Mouse (Mus musculus): Measurements from ENCODE around the gene Casr. TPM values are rescaled to one million over a fixed set of nuclear protein-coding genes. Genes with fewer than 3 reads are reported as not detected.

The Casr gene
- total and polyA plus RNA-seq, 2 experiments from 2014 or later: 0.62 to 1.6 TPM

DNA sequence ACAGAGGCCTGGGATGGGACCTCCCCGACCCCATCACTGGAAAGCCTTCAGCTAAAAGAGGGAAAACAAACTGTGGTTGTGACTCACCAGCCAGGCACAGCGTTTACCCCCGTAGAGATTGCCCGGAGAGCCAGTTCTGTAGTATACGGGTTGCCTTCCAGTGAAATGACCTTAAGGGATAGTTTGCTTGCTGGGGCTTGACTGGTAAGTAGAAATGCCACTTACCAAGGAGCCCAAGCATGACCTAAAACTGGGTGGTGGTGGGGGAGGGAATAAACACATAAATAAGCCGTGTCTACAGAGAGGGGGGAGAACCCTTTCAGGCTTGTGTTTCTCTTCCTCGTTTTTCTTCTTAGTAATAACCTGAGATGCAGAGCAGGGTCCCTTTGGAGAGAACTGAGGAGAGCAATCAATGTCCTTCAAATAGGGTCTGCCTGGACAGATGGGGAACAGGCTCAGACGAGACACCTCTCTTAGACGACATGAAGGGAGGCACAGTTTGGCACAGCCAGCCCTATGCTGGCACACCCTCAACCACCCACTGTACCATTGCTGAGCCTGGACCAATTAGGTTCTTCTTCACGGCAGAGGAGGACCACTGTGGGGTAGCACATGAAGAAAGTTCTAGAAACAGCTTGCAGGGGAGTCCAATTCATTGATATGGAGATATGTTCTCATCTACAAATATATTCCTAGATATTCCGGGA is 28.8 kb downstream of the Casr start:
- no peak for DNase-seq
- Histone ChIP-seq H3K27ac (ENCODE audit: low read depth, low read length) (no peak overlapping the region), H3K36me3 (ENCODE audit: insufficient read depth) (no peaks in the 10 kb centered on the region), H3K4me1 (ENCODE audit: insufficient read depth) (no peaks in the 10 kb centered on the region), H3K9ac (no peak overlapping the region), H3K4me3 (ENCODE audit: low read depth, low read length) (no peak overlapping the region), H3K9me3 (ENCODE audit: low read length) (no peaks in the 10 kb centered on the region), H3K4me2 (ENCODE audit: low read depth) (no peak overlapping the region), H3K27me3 (ENCODE audit: insufficient read depth, low read length) (no peaks in the 10 kb centered on the region)
- no peak for TF ChIP-seq CTCF (IDR thresholded peaks at IDR 0.05; ENCODE audit: low read depth)
- no peak for ATAC-seq
- 78% methylated on average over 11 of the region's 11 CpGs for WGBS

DNA sequence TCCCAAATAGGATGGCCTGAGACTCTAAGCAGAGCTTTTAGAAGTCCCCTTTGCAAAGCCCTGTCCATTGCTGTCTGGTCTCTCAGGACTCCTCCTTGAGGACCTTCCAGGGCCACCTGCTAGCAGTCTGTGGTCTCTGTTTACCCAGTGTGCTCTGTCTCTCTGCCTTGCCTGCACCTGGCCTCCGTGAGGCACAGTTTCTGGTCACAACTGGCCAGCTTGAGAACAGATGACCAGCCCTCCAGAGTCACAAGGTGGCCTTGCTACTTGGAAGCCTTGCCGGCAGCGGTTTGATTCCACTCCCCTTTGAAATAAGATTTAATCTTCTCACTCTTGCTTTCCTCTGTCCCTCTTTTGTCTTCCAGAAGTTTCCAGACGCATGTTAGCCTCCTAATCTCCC is 29.9 kb downstream of the Casr start:
- TF ChIP-seq CTCF (IDR thresholded peaks at IDR 0.05; ENCODE audit: low read depth): no peak
- H3K9me3 ChIP-seq (ENCODE audit: low read length): no peaks in the 10 kb centered on the region
- H3K4me3 ChIP-seq (ENCODE audit: low read depth, low read length): no peak overlapping the region
- H3K9ac ChIP-seq: no peak overlapping the region
- H3K4me2 ChIP-seq (ENCODE audit: low read depth): no peak overlapping the region
- no peaks in the 10 kb centered on the region for H3K36me3 ChIP-seq (ENCODE audit: insufficient read depth)
- H3K27ac ChIP-seq (ENCODE audit: low read depth, low read length): no peak overlapping the region
- DNase-seq: no peak
- no peaks in the 10 kb centered on the region for H3K27me3 ChIP-seq (ENCODE audit: insufficient read depth, low read length)
- WGBS: 42% methylated on average over 4 of the region's 4 CpGs
- ATAC-seq: no peak
- H3K4me1 ChIP-seq (ENCODE audit: insufficient read depth): no peaks in the 10 kb centered on the region

DNA sequence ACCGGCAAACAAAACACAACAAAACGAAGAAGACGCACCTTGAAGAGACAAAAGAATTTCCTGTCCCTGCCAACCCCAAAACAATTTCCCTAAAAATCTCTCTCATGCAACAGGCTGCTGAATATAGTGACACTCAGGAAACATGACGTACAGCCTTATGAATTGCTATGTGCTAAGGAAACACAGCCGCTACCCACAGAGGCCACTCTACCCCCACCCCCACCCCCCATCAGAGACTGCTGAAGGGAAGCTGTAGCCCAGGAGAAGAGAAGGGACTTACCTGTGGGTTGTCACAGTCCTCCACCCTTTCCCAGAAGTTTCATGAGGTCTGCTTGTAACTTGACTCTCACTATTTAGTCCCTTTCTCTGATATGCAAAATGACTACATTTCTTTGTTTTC is 30.3 kb downstream of the Casr start:
- ATAC-seq (no peak), DNase-seq (no peak)
- H3K9ac ChIP-seq: no peak overlapping the region
- H3K36me3 ChIP-seq (ENCODE audit: insufficient read depth): no peaks in the 10 kb centered on the region
- no peak for TF ChIP-seq CTCF (IDR thresholded peaks at IDR 0.05; ENCODE audit: low read depth)
- no peak overlapping the region for H3K4me2 ChIP-seq (ENCODE audit: low read depth)
- no peaks in the 10 kb centered on the region for H3K4me1 ChIP-seq (ENCODE audit: insufficient read depth)
- no peak overlapping the region for H3K4me3 ChIP-seq (ENCODE audit: low read depth, low read length)
- H3K9me3 ChIP-seq (ENCODE audit: low read length): no peaks in the 10 kb centered on the region
- WGBS: 86% methylated on average over 5 of the region's 5 CpGs
- no peak overlapping the region for H3K27ac ChIP-seq (ENCODE audit: low read depth, low read length)
- no peaks in the 10 kb centered on the region for H3K27me3 ChIP-seq (ENCODE audit: insufficient read depth, low read length)

DNA sequence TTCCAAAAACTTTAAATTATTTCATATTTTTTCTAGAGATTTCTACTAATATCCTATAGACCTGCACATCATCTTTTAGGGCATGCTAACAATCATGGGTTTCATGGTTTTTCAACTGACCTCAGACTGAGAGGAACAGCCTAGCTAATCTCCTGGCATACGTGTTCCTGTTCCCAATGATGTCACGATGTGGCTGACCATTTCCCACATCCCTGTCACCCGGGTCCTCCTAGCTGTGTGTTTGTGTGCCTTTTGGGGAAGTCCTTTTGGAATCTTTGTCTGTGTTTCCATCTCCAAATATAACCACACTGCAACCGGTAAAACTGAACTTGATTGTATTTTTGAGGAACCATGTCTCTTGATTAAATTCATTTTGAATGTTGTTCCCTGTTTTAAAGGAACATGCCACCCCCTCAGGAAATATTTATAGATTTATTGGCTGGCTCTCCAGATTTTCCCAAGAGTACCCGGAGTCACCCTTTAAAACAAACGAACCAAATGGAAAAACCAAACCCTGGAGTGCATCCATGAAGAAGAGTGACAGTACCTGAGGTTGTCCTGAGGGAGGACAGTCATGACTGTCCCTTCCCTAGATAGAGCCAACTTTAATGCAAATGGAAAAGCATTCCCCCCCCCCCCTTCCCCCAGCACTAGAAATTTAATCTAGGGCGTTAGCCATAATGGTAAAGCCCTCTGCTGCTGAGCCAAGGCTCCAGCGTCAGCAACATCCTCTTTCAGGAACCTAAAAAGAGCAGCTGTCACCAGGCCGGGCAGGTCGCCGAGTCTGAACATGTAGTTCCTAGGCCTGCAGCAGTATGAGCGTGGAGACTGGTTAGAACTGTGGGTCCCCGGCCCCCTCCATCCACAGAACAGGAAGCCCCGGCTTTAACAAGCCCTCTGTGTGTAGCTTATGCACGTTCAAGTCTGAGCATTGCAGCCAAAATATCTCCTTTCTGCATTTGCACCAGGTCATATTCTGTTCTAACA is 31.1 kb downstream of the Casr start:
- 75% methylated on average over 15 of the region's 15 CpGs for WGBS
- H3K36me3 ChIP-seq (ENCODE audit: insufficient read depth): no peaks in the 10 kb centered on the region
- H3K4me1 ChIP-seq (ENCODE audit: insufficient read depth): no peaks in the 10 kb centered on the region
- H3K27ac ChIP-seq (ENCODE audit: low read depth, low read length): no peak overlapping the region
- H3K9me3 ChIP-seq (ENCODE audit: low read length): no peaks in the 10 kb centered on the region
- H3K4me2 ChIP-seq (ENCODE audit: low read depth): no peak overlapping the region
- TF ChIP-seq CTCF (IDR thresholded peaks at IDR 0.05; ENCODE audit: low read depth): no peak
- H3K4me3 ChIP-seq (ENCODE audit: low read depth, low read length): no peak overlapping the region
- no peaks in the 10 kb centered on the region for H3K27me3 ChIP-seq (ENCODE audit: insufficient read depth, low read length)
- no peak for DNase-seq
- no peak overlapping the region for H3K9ac ChIP-seq
- ATAC-seq: no peak

DNA sequence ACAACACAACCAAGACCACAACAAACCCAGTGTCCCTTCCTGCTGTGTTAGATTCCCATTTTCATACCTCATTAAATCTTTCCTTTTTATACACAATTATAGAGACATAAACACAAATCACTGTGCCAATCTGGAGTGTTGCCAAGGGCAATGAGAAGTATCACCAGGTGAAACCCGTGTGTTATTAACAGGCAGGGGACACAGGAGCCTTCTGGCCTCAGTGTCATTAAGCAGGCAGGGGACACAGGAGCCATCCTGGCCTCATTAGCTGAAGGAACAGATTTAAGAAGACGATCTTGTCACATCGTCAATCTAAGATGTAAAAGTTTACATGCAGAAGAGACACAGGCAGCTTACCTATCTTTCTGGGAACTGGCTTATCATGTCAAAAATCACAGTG is 33.1 kb downstream of the Casr start:
- Histone ChIP-seq H3K4me1 (ENCODE audit: insufficient read depth) (no peaks in the 10 kb centered on the region), H3K9ac (no peak overlapping the region), H3K27ac (ENCODE audit: low read depth, low read length) (no peak overlapping the region), H3K9me3 (ENCODE audit: low read length) (no peaks in the 10 kb centered on the region), H3K27me3 (ENCODE audit: insufficient read depth, low read length) (no peaks in the 10 kb centered on the region), H3K4me3 (ENCODE audit: low read depth, low read length) (no peak overlapping the region), H3K4me2 (ENCODE audit: low read depth) (no peak overlapping the region), H3K36me3 (ENCODE audit: insufficient read depth) (no peaks in the 10 kb centered on the region)
- ATAC-seq (no peak), DNase-seq (no peak)
- WGBS: 65% methylated on average over 3 of the region's 3 CpGs
- no peak for TF ChIP-seq CTCF (IDR thresholded peaks at IDR 0.05; ENCODE audit: low read depth)

DNA sequence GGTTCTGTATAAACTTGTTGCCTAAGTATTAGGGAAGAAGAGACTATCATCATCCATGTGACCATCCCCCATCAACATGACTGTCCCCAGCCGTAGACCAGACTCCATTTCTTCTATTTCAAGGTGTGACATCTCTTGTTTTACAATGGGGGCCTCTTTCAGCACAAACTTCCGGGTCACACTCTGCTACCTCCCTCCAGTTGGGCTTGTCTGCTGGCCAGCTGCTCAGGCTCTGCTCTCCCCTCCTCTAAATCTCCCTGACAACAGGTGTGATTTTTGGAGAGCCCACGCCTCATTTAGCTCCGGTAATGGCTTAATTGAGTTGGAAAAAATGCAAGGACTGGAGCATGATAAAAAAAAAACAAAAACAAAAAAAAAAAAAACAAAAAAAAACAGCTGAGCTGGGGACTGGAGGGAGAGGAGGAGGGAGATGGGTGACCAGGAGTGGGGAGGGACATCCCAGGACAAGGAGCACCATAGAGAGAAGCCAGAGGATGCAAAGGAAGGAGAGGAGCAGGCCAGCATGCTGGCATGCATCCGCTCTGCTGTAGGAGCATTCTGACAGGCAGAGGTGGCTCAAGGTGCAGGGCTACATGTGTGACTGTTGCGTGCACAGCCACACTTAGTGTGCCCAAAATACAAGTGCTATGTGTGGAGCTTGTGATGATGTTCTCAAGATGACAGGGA is 35.2 kb downstream of the Casr start:
- H3K27me3 ChIP-seq (ENCODE audit: insufficient read depth, low read length): no peaks in the 10 kb centered on the region
- TF ChIP-seq CTCF (IDR thresholded peaks at IDR 0.05; ENCODE audit: low read depth): no peak
- DNase-seq: no peak
- no peaks in the 10 kb centered on the region for H3K9me3 ChIP-seq (ENCODE audit: low read length)
- no peak overlapping the region for H3K4me2 ChIP-seq (ENCODE audit: low read depth)
- H3K36me3 ChIP-seq (ENCODE audit: insufficient read depth): no peaks in the 10 kb centered on the region
- no peaks in the 10 kb centered on the region for H3K4me1 ChIP-seq (ENCODE audit: insufficient read depth)
- ATAC-seq: no peak
- no peak overlapping the region for H3K27ac ChIP-seq (ENCODE audit: low read depth, low read length)
- H3K4me3 ChIP-seq (ENCODE audit: low read depth, low read length): no peak overlapping the region
- no peak overlapping the region for H3K9ac ChIP-seq
- WGBS: 51% methylated on average over 6 of the region's 6 CpGs
